Mouse (Mus musculus) myocyte (in vitro differentiated cells): ENCODE results near the gene Arpc5.

Source experiments
- E2F4 ChIP-seq: IDR thresholded peaks from one replicate; pipeline ENCODE4 v1.6.1; 2011; ENCODE audit warnings: mild to moderate bottlenecking, control low read depth, moderate library complexity; ENCODE audit not compliant: insufficient read depth
- MAX ChIP-seq: IDR thresholded peaks from one replicate; pipeline ENCODE4 v1.6.1; 2011; ENCODE audit warnings: low read depth, mild to moderate bottlenecking, control low read depth
- MYOD1 ChIP-seq, 3 experiments: IDR thresholded peaks; one replicate each; pipeline ENCODE4 v1.6.1; 2011; ENCODE audit warnings: control low read depth in 2 of 3, low read depth in 2 of 3, mild to moderate bottlenecking in 2 of 3, moderate library complexity in 1 of 3; ENCODE audit not compliant: insufficient read length in 2 of 3, control insufficient read depth in 1 of 3
- POLR2A ChIP-seq: IDR thresholded peaks from one replicate; pipeline ENCODE4 v1.6.1; 2011; ENCODE audit warnings: low read depth, mild to moderate bottlenecking, control low read depth, moderate library complexity; ENCODE audit not compliant: insufficient read length
- SRF ChIP-seq: IDR thresholded peaks from one replicate; pipeline ENCODE4 v1.6.1; 2011; ENCODE audit warnings: low read depth; ENCODE audit not compliant: control insufficient read depth, insufficient read length
- TCF12 ChIP-seq: IDR thresholded peaks from one replicate; pipeline ENCODE4 v1.6.1; 2011; ENCODE audit warnings: mild to moderate bottlenecking, control low read depth; ENCODE audit not compliant: poor library complexity, insufficient read depth, severe bottlenecking
- USF1 ChIP-seq: IDR thresholded peaks from one replicate; pipeline ENCODE4 v1.6.1; 2011; ENCODE audit warnings: low read depth, mild to moderate bottlenecking, control low read depth, moderate library complexity

DNA sequence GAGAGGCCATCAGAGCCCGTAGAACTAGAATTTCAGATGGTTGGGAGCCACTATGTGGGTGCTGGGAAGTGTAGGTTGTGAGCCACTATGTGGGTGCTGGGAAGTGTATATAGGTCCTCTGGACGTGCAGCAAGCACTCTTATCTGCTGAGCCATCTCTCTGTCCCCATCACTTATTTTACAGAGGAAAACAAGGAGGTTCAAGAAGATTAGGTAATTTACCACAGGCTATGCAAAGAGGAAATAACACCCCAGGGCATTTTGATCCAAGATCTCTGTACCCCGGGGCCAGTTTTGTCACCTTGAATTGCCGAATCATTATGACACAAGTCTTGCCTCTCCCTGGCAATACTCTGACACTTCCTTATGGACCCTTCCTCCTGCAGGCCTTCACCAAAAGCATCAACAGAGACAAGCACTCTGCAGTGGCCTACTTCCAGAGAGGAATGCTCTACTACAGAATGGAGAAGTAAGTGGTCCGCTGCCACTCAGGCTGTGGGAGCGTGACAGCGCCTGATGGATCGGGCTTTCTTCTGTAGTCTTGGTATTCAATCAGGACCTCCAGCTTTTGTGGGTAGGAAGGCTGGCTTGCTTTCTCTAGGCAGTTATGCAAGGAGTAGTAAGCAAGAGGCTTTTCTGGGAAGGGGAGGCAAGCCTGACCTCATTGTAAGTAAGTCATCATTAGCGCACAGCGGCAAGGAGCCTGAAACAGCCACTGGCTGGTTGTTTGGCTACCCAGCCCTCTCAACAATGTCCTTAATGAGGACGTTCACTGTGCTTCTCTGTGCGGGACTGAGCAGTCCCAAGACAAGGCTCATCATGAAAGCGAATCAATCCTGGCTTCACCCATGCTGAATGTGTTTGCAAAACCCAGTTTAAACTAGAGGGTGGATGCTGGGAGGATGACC is 44.4 kb downstream of the Arpc5 start:
- TF ChIP-seq MAX (no peak), SRF (no peak), POLR2A (no peak), USF1 (no peak), E2F4 (no peak), MYOD1 (IDR thresholded peaks at IDR 0.05; ENCODE audit: control insufficient read depth in 1 of 3, insufficient read length in 2 of 3, low read depth in 2 of 3) (no peak), TCF12 (no peak)
